Mouse (Mus musculus): ENCODE results near the gene Fez2. TPM values are rescaled to one million over a fixed set of nuclear protein-coding genes. Genes with fewer than 3 reads are reported as not detected.

The Fez2 gene
- polyA plus RNA-seq, 1 experiment from 2014 or later, result 34.6 TPM

- peaks cover 26% of the 10 kb centered on the region for H3K4me1 ChIP-seq
- peaks cover 5% of the 10 kb centered on the region for H3K36me3 ChIP-seq (replicated peaks)
- WGBS, result 82% methylated on average over 7 of the region's 7 CpGs
- H3K27me3 ChIP-seq (ENCODE audit: poor library complexity, severe bottlenecking), result no peaks in the 10 kb centered on the region
- H3K4me3 ChIP-seq, result no peak overlapping the region
- no peaks in the 10 kb centered on the region for H3K9me3 ChIP-seq
- no peak for DNase-seq (ENCODE audit: extremely low spot score, low spot score)
- H3K27ac ChIP-seq, result no peak overlapping the region
These were observed 92.1 kb downstream of the Fez2 start for GRCm38 (mm10) chr17:78325761-78326332.

- Histone ChIP-seq H3K9me3 (no peaks in the 10 kb centered on the region), H3K36me3 (replicated peaks) (peaks cover 9% of the 10 kb centered on the region), H3K27ac (no peak overlapping the region), H3K4me3 (no peak overlapping the region), H3K4me1 (peaks cover 26% of the 10 kb centered on the region), H3K27me3 (ENCODE audit: poor library complexity, severe bottlenecking) (no peaks in the 10 kb centered on the region)
- WGBS, result 67% methylated on average over 18 of the region's 18 CpGs
- no peak for DNase-seq (ENCODE audit: extremely low spot score, low spot score)
These were observed 95.3 kb downstream of the Fez2 start for GRCm38 (mm10) chr17:78322369-78323335.

DNA sequence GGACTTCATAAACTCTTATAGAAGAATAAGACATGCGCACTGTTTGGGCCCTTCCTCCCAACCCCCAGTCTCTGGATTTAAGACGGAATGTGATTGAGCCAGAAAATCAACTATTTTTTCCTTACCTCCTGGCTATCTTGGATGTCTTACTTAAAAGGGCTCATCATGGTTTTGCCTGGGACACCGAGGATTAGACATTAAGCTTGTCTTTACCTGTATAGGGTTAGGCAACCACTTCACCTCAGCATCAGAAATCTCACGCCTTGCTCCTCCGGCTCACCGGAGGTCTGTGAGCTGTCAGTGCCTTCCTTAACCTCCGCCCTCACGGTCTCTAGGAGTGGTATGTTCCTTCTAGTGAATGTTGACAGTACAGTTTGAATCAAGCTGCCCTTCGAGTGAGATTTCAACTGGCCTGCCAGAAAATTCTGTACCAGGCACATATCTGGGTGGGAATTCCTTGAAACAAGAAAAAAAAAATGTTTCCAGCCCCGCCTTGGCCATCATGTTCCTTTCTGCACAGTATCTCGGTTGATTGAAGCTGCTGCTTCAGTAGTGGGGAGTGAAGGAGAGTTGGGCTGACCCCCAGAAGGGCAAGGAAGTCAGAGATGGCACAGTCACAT is 96.6 kb downstream of the Fez2 start:
- no peaks in the 10 kb centered on the region for H3K9me3 ChIP-seq
- no peaks in the 10 kb centered on the region for H3K27me3 ChIP-seq (ENCODE audit: poor library complexity, severe bottlenecking)
- H3K27ac ChIP-seq, result no peak overlapping the region
- no peak for DNase-seq (ENCODE audit: extremely low spot score, low spot score)
- H3K4me1 ChIP-seq, result peaks cover 26% of the 10 kb centered on the region
- 91% methylated on average over 11 of the region's 11 CpGs for WGBS
- peaks cover 11% of the 10 kb centered on the region for H3K36me3 ChIP-seq (replicated peaks)
- no peak overlapping the region for H3K4me3 ChIP-seq

Other genes starting within 250 kb of the Fez2 start
- 1.8 and 2.3 TPM in 2 replicates for gene Crim1, start 217.9 kb downstream of the Fez2 start, polyA plus RNA-seq (2016; fragmentation: Nextera tagmentation; extraction: Ambion mirVana)
- 2.9 and 3.8 TPM in 2 replicates for gene Vit, start 89.9 kb upstream of the Fez2 start, polyA plus RNA-seq (2016; fragmentation: Nextera tagmentation; extraction: Ambion mirVana)

Measured in forebrain, embryonic 10.5 days (tissue).